Comparison of ENCODE assay signal across 9 mouse cellular contexts in the genomic region with DNA sequence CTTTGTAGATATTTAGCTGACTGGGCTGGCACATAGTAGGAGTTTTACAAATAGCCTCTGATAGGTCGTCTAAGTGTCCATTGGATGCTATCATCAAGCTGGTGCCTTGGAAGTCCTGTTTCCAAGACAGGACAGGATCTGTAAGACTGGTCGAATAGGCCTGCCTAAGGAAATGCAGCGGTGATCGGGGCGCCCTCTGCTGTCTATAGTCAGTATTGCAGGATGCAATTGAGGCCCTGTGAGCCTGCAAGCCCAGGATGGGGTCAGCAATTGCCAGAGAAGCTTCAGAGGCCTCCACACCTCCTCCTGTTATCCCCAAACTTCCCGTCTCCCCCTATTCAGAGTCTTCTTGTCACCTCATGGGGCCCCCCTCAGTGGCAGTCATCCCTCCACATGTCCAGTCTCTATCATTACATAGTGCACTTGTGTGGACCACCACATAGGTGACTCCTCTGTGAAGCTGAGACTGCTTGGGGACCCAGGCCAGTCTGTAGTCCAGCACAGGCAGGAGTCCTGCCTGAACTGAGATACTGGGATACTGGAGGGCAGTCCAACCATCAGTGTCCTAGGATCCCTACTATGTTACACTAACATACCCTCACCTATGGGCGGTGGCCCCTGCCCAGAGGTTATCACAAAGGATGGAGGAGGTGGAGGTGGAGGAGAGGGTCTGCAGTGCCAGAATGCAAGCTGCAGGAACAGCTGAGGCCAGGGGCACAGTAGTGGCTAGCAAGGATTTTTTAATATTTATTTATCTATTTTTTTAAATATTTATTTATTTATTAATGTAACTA. TPM values are rescaled to one million over a fixed set of nuclear protein-coding genes. Genes with fewer than 3 reads are reported as not detected.
DNase-seq lines count a peak whose midpoint lies in the region; ATAC-seq and TF ChIP-seq lines count a peak whose summit lies in the region.
"Had no signal": no experiment of that assay in that cellular context is flagged by ENCODE, and none has a peak within 500 bp of the region (broad histone marks: within the 10 kb centered on the region; RNA-seq: fewer than 3 reads in every experiment).

No protein-coding gene starts in this region.

- peak; percentile 90 for TF ChIP-seq CTCF in stomach, postnatal 0 days (IDR thresholded peaks at IDR 0.05; ENCODE audit: low read depth)

- no peak overlapping the region for H3K27ac ChIP-seq in forebrain, embryonic 10.5 days
- no peak overlapping the region for H3K27ac ChIP-seq in forebrain, embryonic 12.5 days
- no peak overlapping the region for H3K27ac ChIP-seq in embryonic facial prominence, embryonic 11.5 days (replicated peaks; ENCODE audit: low read depth, low read length)
- H3K27ac ChIP-seq in hindbrain, embryonic 15.5 days (replicated peaks): no peak overlapping the region
- H3K27ac ChIP-seq in stomach, postnatal 0 days (replicated peaks): no peak overlapping the region
- H3K27ac ChIP-seq: limb, embryonic 15.5 days had no signal

- H3K4me3 ChIP-seq in forebrain, embryonic 10.5 days: no peak overlapping the region
- no peak overlapping the region for H3K4me3 ChIP-seq in forebrain, embryonic 12.5 days (replicated peaks)
- no peak overlapping the region for H3K4me3 ChIP-seq in embryonic facial prominence, embryonic 11.5 days (ENCODE audit: low read depth, low read length)
- H3K4me3 ChIP-seq in hindbrain, embryonic 15.5 days: no peak overlapping the region
- H3K4me3 ChIP-seq in myocyte: no peak overlapping the region
- H3K4me3 ChIP-seq in stomach, postnatal 0 days (ENCODE audit: low read depth, low read length): no peak overlapping the region
- H3K4me3 ChIP-seq: limb, embryonic 15.5 days had no signal

- H3K79me2 ChIP-seq in myocyte (ENCODE audit: control insufficient read depth, insufficient read depth): no peaks in the 10 kb centered on the region

- intact Hi-C loops in left cerebral cortex, postnatal 4 days (cut with DNase I): no loop called here

- H3K4me2 ChIP-seq in forebrain, embryonic 12.5 days: no peak overlapping the region
- H3K4me2 ChIP-seq in embryonic facial prominence, embryonic 11.5 days (ENCODE audit: low read depth, low read length): no peak overlapping the region
- H3K4me2 ChIP-seq in hindbrain, embryonic 15.5 days: no peak overlapping the region
- no peak overlapping the region for H3K4me2 ChIP-seq in myocyte (ENCODE audit: low read depth)
- no peak overlapping the region for H3K4me2 ChIP-seq in stomach, postnatal 0 days (replicated peaks; ENCODE audit: low read depth)
- H3K4me2 ChIP-seq: limb, embryonic 15.5 days had no signal

- 0 out of 2 replicates have a peak, but pooled peaks cover 6% of the 10 kb centered on the region for H3K4me1 ChIP-seq in forebrain, embryonic 10.5 days
- H3K4me1 ChIP-seq in forebrain, embryonic 12.5 days: no peaks in the 10 kb centered on the region
- peaks cover 6% of the 10 kb centered on the region for H3K4me1 ChIP-seq in embryonic facial prominence, embryonic 11.5 days (ENCODE audit: control insufficient read depth, insufficient read depth, low read length)
- no peaks in the 10 kb centered on the region for H3K4me1 ChIP-seq in hindbrain, embryonic 15.5 days (replicated peaks)
- peaks cover 3% of the 10 kb centered on the region; the same call in 1 of the 2 replicates for H3K4me1 ChIP-seq in stomach, postnatal 0 days (replicated peaks; ENCODE audit: control insufficient read depth, insufficient read depth)

- DNase-seq in forebrain, embryonic 10.5 days (ENCODE audit: extremely low spot score, low spot score): peak; percentile 77
- peak; percentile 80 to 84 for DNase-seq in adrenal gland, postnatal 36 days
- DNase-seq in embryonic facial prominence, embryonic 11.5 days (ENCODE audit: low spot score): peak; percentile 85
- peak; percentile 75 for DNase-seq in left cerebral cortex, postnatal 4 days
- DNase-seq in stomach, postnatal 0 days (ENCODE audit: low spot score): peak; percentile 86

- WGBS in forebrain, embryonic 10.5 days: 21% methylated on average over 7 of the region's 7 CpGs
- 20% methylated on average over 7 of the region's 7 CpGs for WGBS in forebrain, embryonic 12.5 days
- WGBS in embryonic facial prominence, embryonic 11.5 days: 18% methylated on average over 7 of the region's 7 CpGs
- WGBS in hindbrain, embryonic 15.5 days: 20% methylated on average over 7 of the region's 7 CpGs
- WGBS in stomach, postnatal 0 days: 22% methylated on average over 7 of the region's 7 CpGs

- no peak overlapping the region for H3K9ac ChIP-seq in forebrain, embryonic 12.5 days
- H3K9ac ChIP-seq in embryonic facial prominence, embryonic 11.5 days (replicated peaks; ENCODE audit: low read length): no peak overlapping the region
- no peak overlapping the region for H3K9ac ChIP-seq in hindbrain, embryonic 15.5 days
- H3K9ac ChIP-seq in stomach, postnatal 0 days (ENCODE audit: low read length): no peak overlapping the region
- H3K9ac ChIP-seq: limb, embryonic 15.5 days had no signal

- no peak for TF ChIP-seq POLR2A in myocyte (IDR thresholded peaks at IDR 0.05; ENCODE audit: insufficient read length, low read depth)

- no peak for ATAC-seq in forebrain, embryonic 12.5 days (ENCODE audit: low FRiP score)
- ATAC-seq in embryonic facial prominence, embryonic 11.5 days (replicated peaks; ENCODE audit: insufficient number of reproducible peaks, low FRiP score, low TSS enrichment, low read depth): no peak
- ATAC-seq in hindbrain, embryonic 15.5 days (ENCODE audit: low FRiP score, low read depth): 0 out of 2 replicates have a peak, but pooled peaks have one; percentile 46
- ATAC-seq in stomach, postnatal 0 days (ENCODE audit: low FRiP score, low TSS enrichment): no peak

- H3ac ChIP-seq in myocyte (ENCODE audit: control insufficient read depth, insufficient read length): no peak overlapping the region

- H3K36me3 ChIP-seq in forebrain, embryonic 10.5 days (replicated peaks): no peaks in the 10 kb centered on the region
- H3K36me3 ChIP-seq in forebrain, embryonic 12.5 days (replicated peaks): no peaks in the 10 kb centered on the region
- H3K36me3 ChIP-seq in embryonic facial prominence, embryonic 11.5 days (replicated peaks; ENCODE audit: control insufficient read depth, insufficient read depth, low read depth, low read length): no peaks in the 10 kb centered on the region
- H3K36me3 ChIP-seq in hindbrain, embryonic 15.5 days: no peaks in the 10 kb centered on the region
- H3K36me3 ChIP-seq in myocyte (ENCODE audit: control insufficient read depth, insufficient read depth): no peaks in the 10 kb centered on the region
- H3K36me3 ChIP-seq in stomach, postnatal 0 days (ENCODE audit: control insufficient read depth, insufficient read depth, low read length): no peaks in the 10 kb centered on the region
- H3K36me3 ChIP-seq: limb, embryonic 15.5 days had no signal

- no peak for TF ChIP-seq EP300 in stomach, postnatal 0 days (optimal IDR thresholded peaks at IDR 0.05)

- 0 out of 2 replicates have a peak, but pooled peaks cover under 1% of the 10 kb centered on the region for H3K27me3 ChIP-seq in forebrain, embryonic 10.5 days (ENCODE audit: poor library complexity, severe bottlenecking)
- H3K27me3 ChIP-seq in forebrain, embryonic 12.5 days: no peaks in the 10 kb centered on the region
- H3K27me3 ChIP-seq in embryonic facial prominence, embryonic 11.5 days (ENCODE audit: control insufficient read depth, insufficient read depth, low read length): no peaks in the 10 kb centered on the region
- H3K27me3 ChIP-seq in hindbrain, embryonic 15.5 days: no peaks in the 10 kb centered on the region
- no peaks in the 10 kb centered on the region for H3K27me3 ChIP-seq in myocyte (ENCODE audit: control insufficient read depth, insufficient read depth, insufficient read length)
- no peaks in the 10 kb centered on the region for H3K27me3 ChIP-seq in stomach, postnatal 0 days (ENCODE audit: control insufficient read depth, insufficient read depth, low read length)
- H3K27me3 ChIP-seq: limb, embryonic 15.5 days had no signal

- no peaks in the 10 kb centered on the region for H3K9me3 ChIP-seq in forebrain, embryonic 10.5 days
- H3K9me3 ChIP-seq in forebrain, embryonic 12.5 days: no peaks in the 10 kb centered on the region
- no peaks in the 10 kb centered on the region for H3K9me3 ChIP-seq in embryonic facial prominence, embryonic 11.5 days (replicated peaks; ENCODE audit: control insufficient read depth, low read length)
- H3K9me3 ChIP-seq in hindbrain, embryonic 15.5 days: no peaks in the 10 kb centered on the region
- H3K9me3 ChIP-seq in stomach, postnatal 0 days (ENCODE audit: control insufficient read depth, low read length): no peaks in the 10 kb centered on the region
- H3K9me3 ChIP-seq: limb, embryonic 15.5 days had no signal

RNA-seq across cellular contexts. Expression of gene Neurl3, which starts 3.0 kb away (rescaled TPM):
- polyA plus RNA-seq in forebrain, embryonic 10.5 days (2016; fragmentation: Nextera tagmentation; extraction: Ambion mirVana): 0.32 and 0.37 TPM in 2 replicates
- polyA plus RNA-seq in forebrain, embryonic 12.5 days (2016; fragmentation: Nextera tagmentation; extraction: Ambion mirVana): 0.34 and 0.45 TPM in 2 replicates
- 1 to 10 TPM; 6.1 to 6.8 TPM for total RNA-seq in adrenal gland, postnatal 36 days (2021)
- polyA plus RNA-seq in embryonic facial prominence, embryonic 11.5 days (2014; fragmentation: Nextera tagmentation; extraction: Ambion mirVana): 0.64 and 1.2 TPM in 2 replicates
- polyA plus RNA-seq in hindbrain, embryonic 15.5 days (2015; fragmentation: Nextera tagmentation; extraction: Ambion mirVana): 1.6 TPM in 2 replicates
- total RNA-seq in left cerebral cortex, postnatal 4 days (2021): under 1 TPM; 0.34 to 0.56 TPM
- polyA plus RNA-seq in myocyte (2012; fragmentation: generic; extraction: Trizol): 0.11 TPM
- polyA plus RNA-seq in stomach, postnatal 0 days (2015; fragmentation: Nextera tagmentation; extraction: Ambion mirVana): 24.4 TPM in 2 replicates

RNA-seq across cellular contexts. Expression of gene Arid5a, which starts 30.1 kb away (rescaled TPM):
- polyA plus RNA-seq in forebrain, embryonic 10.5 days (2016; fragmentation: Nextera tagmentation; extraction: Ambion mirVana): 2.9 TPM in 2 replicates
- 2.0 and 2.1 TPM in 2 replicates for polyA plus RNA-seq in forebrain, embryonic 12.5 days (2016; fragmentation: Nextera tagmentation; extraction: Ambion mirVana)
- total RNA-seq in adrenal gland, postnatal 36 days (2021): 1 to 10 TPM; 4.2 to 6.9 TPM
- polyA plus RNA-seq in embryonic facial prominence, embryonic 11.5 days (2014; fragmentation: Nextera tagmentation; extraction: Ambion mirVana): 1.6 and 3.7 TPM in 2 replicates
- polyA plus RNA-seq in hindbrain, embryonic 15.5 days (2015; fragmentation: Nextera tagmentation; extraction: Ambion mirVana): 6.6 and 6.7 TPM in 2 replicates
- total RNA-seq in left cerebral cortex, postnatal 4 days (2021): 1 to 10 TPM; 7.6 to 7.7 TPM
- polyA plus RNA-seq in myocyte (2012; fragmentation: generic; extraction: Trizol): 65.8 TPM
- polyA plus RNA-seq in stomach, postnatal 0 days (2015; fragmentation: Nextera tagmentation; extraction: Ambion mirVana): 4.0 and 4.1 TPM in 2 replicates

RNA-seq across cellular contexts. Expression of gene Uggt1, which starts 32.9 kb away (rescaled TPM):
- polyA plus RNA-seq in forebrain, embryonic 10.5 days (2016; fragmentation: Nextera tagmentation; extraction: Ambion mirVana): 52.1 and 53.6 TPM in 2 replicates
- 59.8 and 65.3 TPM in 2 replicates for polyA plus RNA-seq in forebrain, embryonic 12.5 days (2016; fragmentation: Nextera tagmentation; extraction: Ambion mirVana)
- total RNA-seq in adrenal gland, postnatal 36 days (2021): 10 to 100 TPM; 47.5 to 53.3 TPM
- polyA plus RNA-seq in embryonic facial prominence, embryonic 11.5 days (2014; fragmentation: Nextera tagmentation; extraction: Ambion mirVana): 67.3 and 67.8 TPM in 2 replicates
- 44.7 and 52.1 TPM in 2 replicates for polyA plus RNA-seq in hindbrain, embryonic 15.5 days (2015; fragmentation: Nextera tagmentation; extraction: Ambion mirVana)
- 10 to 100 TPM; 54.7 to 56.0 TPM for total RNA-seq in left cerebral cortex, postnatal 4 days (2021)
- 24.3 TPM for polyA plus RNA-seq in myocyte (2012; fragmentation: generic; extraction: Trizol)
- polyA plus RNA-seq in stomach, postnatal 0 days (2015; fragmentation: Nextera tagmentation; extraction: Ambion mirVana): 28.9 and 31.7 TPM in 2 replicates
